Mouse (Mus musculus) gastrocnemius, adult 8-10 months (tissue): ENCODE data around the gene Ssx9. TPM values are rescaled to one million over a fixed set of nuclear protein-coding genes. Genes with fewer than 3 reads are reported as not detected.
"Not testable (repeated sequence)": the region's sequence is repeated elsewhere in the genome, so short reads cannot be mapped to it uniquely, and the experiment has no call there.

Experiments used
- DNase-seq, 2 experiments: peaks; one replicate each; pipeline ENCODE4 v3.0.0; 2022; ENCODE audit warnings: low spot score in 2 of 2
- total RNA-seq, 4 experiments: library from RNA; stranded (reverse); gene quantifications; 2 replicates each; pipeline ENCODE4 v1.2.4; 2022

Gene Ssx9
- total RNA-seq, result not detected

GRCm38 (mm10) chrX:8748132-8748531 lies at the start of gene Ssx9:
Gene Ssx9 (plus strand): TSS chrX:8748432.
- DNase-seq, result not testable (repeated sequence)

- no peak for DNase-seq
Observed at GRCm38 (mm10) chrX:8732907-8733306, 15.3 kb upstream of the Ssx9 start.

- not testable (repeated sequence) for DNase-seq
Observed at GRCm38 (mm10) chrX:8803391-8803790, 55.2 kb downstream of the Ssx9 start, which contains the start of gene Ssxb5. Gene Ssxb5 (plus strand): TSS chrX:8803691.

Other genes starting within 250 kb of the Ssx9 start
- gene Gm14459, start 223.5 kb upstream of the Ssx9 start, total RNA-seq, result not detected
- not detected for gene Ssxb6, start 200.2 kb upstream of the Ssx9 start, total RNA-seq
- gene Ssxb3, start 156.6 kb upstream of the Ssx9 start, total RNA-seq, result not detected
- not detected for gene Ssxb8, start 57.6 kb upstream of the Ssx9 start, total RNA-seq
- gene Ssxb5, start 55.3 kb downstream of the Ssx9 start, total RNA-seq, result not detected
- gene Gm6592, start 95.6 kb downstream of the Ssx9 start, total RNA-seq, result not detected
- gene Gm5751, start 125.8 kb downstream of the Ssx9 start, total RNA-seq, result not detected
- gene B630019K06Rik, start 143.9 kb downstream of the Ssx9 start, total RNA-seq, result under 1 TPM in 3 of 4 experiments, not detected in 1; 0.21 to 0.45 (median 0.34) TPM
- not detected for gene Fthl17b, start 214.5 kb downstream of the Ssx9 start, total RNA-seq
- not detected for gene Fthl17c, start 228.1 kb downstream of the Ssx9 start, total RNA-seq
- not detected for gene Fthl17d, start 238.3 kb downstream of the Ssx9 start, total RNA-seq